Mouse (Mus musculus): ENCODE data around the gene Prss38.

GRCm38 (mm10) chr11:59399830-59400229, 24.4 kb upstream of the Prss38 start:
- TF ChIP-seq CTCF (IDR thresholded peaks at IDR 0.05; ENCODE audit: borderline replicate concordance, control insufficient read depth, extremely low read depth, insufficient read depth, low read length, poor library complexity), result no peak
- no peak for TF ChIP-seq POLR2A (IDR thresholded peaks at IDR 0.05; ENCODE audit: control insufficient read depth, extremely low read depth, insufficient read depth, low read length, poor library complexity)
